Mouse (Mus musculus) right cerebral cortex, postnatal 36 days (tissue): Measurements from ENCODE around the gene Drosha.
"Not testable (repeated sequence)": the region's sequence is repeated elsewhere in the genome, so short reads cannot be mapped to it uniquely, and the experiment has no call there.

Experiments used
- DNase-seq, 2 experiments: peaks; one replicate each; pipeline ENCODE4 v3.0.0; 2022; ENCODE audit warnings: low spot score in 2 of 2, mixed read lengths in 1 of 2

Drosha gene

GRCm38 (mm10) chr15:12824197-12824952, at the start of gene Drosha, which contains the start of gene 6030458C11Rik:
Drosha (plus strand) TSS chr15:12824815.
6030458C11Rik (minus strand) TSS chr15:12824649.
- peak; percentile 96 to 98 for DNase-seq

- no peak for DNase-seq
Observed at GRCm38 (mm10) chr15:12781296-12781695, 43.3 kb upstream of the Drosha start.

DNA sequence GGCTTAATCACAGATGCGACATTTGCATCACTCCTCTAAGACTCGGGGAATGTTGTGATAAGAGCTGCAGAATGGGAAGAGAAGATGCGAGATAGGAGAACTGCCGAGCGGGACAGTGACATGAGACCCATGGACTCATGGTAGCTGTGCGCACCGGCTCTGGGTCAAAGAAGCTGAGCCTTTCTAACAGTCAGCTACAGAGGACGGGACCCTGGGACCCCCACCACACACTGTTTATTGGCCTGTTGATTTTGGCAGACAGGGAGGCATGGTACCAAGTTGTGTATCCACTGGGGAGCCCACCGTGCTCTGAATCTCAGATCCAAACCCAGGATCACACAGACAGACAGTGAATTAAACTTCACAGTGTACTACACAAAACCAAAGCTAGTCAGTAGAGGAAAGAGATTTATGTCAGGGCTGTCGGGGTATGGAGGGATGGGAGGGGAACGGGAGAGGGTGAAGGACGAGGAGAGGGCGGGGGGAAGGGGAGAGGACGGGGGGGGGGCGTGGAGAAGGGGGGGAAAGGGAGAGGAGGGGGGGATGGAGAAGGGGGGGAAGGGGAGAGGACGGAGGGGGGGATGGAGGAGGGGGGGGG, 42.8 kb upstream of the Drosha start:
- no peak for DNase-seq

GRCm38 (mm10) chr15:12788536-12788935, 36.1 kb upstream of the Drosha start:
- no peak for DNase-seq

- no peak for DNase-seq
Observed at GRCm38 (mm10) chr15:12789406-12789867, 35.2 kb upstream of the Drosha start.

DNA sequence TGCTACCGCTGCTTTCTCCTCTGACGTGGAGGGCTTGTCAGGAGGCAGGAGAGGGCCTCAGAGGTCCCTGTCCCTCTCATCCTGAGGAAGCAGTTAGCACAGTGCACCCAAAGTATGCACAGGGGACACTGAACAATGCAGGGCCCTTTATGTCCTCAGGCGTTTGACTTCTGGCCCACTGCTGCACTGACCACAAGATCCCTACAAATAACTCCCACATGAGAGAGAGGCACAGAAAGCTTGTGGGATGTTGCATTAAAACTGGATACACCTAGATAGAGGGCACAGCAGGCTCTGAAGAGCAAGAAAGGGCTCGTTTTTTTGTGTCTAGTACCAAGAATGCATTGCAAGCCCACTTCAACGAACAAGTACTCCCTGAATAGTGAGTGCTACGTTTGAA, 30.3 kb upstream of the Drosha start:
- DNase-seq: no peak

DNA sequence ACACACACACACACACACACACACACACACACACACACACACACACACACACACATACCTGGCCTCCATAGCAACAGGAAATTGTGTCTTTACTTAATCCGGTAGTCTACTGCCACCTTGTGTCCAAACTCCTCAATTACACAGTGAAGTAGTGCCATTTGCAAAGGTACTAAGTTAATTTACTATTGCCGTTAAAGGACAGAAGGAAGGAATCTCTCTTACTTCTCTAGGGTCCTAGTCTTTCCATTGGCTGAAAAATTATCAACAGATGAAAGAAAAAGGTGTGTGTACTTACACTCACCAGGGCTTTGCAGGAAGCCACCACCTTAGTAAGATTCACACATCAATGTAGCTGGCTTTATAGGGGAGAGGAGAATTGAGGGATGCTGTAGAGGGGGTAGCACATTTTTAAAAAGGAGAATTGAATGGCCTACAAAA, 29.1 kb upstream of the Drosha start:
- peak; percentile 39 to 52 for DNase-seq

GRCm38 (mm10) chr15:12795909-12796470, 28.6 kb upstream of the Drosha start:
- DNase-seq: peak in 1 of 2 experiments; percentile 51

GRCm38 (mm10) chr15:12798043-12798442, 26.6 kb upstream of the Drosha start:
- no peak for DNase-seq

- DNase-seq: no peak
Observed at GRCm38 (mm10) chr15:12800405-12801141, 24.0 kb upstream of the Drosha start.

DNA sequence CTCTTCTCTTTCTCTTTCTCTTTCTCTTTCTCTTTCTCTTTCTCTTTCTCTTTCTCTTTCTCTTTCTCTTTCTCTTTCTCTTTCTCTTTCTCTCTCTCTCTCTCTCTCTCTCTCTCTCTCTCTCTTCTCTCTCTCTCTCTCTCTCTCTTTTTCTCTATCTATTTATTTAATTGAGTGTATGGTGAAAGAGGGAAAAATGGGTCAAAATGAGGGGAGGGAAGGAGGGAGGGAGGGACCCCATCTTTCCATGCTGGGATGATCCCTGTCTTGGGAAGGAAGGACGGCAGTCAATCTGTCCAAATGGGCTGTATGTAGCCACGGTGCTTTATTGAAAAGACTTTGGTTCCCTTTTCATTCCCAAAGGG, 23.5 kb upstream of the Drosha start:
- DNase-seq: not testable (repeated sequence)

DNA sequence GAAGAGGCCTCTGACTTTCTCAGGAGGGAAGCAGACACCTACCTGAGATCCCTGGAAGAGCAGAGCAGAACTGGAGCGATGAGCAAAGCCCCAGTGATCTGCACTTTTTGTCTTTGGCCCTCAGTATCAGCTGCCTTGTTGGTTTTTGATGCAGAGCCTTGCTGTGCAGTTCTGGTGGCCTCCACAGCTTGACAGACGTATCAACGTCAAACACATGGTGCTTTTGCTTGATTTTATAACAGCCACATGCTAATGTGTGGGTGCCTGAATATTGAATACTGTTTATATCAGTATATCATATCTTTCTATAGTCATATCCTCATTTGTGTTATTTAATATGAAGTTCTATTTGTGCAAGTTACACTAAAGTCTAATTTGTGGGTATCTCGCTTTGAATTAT, 19.5 kb upstream of the Drosha start:
- no peak for DNase-seq

- DNase-seq: no peak
Observed at GRCm38 (mm10) chr15:12807088-12807487, 17.5 kb upstream of the Drosha start.

GRCm38 (mm10) chr15:12809305-12809704, 15.3 kb upstream of the Drosha start:
- DNase-seq: no peak

- no peak for DNase-seq
Observed at GRCm38 (mm10) chr15:12812646-12813045, 12.0 kb upstream of the Drosha start.

GRCm38 (mm10) chr15:12817592-12817991, 7.0 kb upstream of the Drosha start:
- no peak for DNase-seq

DNA sequence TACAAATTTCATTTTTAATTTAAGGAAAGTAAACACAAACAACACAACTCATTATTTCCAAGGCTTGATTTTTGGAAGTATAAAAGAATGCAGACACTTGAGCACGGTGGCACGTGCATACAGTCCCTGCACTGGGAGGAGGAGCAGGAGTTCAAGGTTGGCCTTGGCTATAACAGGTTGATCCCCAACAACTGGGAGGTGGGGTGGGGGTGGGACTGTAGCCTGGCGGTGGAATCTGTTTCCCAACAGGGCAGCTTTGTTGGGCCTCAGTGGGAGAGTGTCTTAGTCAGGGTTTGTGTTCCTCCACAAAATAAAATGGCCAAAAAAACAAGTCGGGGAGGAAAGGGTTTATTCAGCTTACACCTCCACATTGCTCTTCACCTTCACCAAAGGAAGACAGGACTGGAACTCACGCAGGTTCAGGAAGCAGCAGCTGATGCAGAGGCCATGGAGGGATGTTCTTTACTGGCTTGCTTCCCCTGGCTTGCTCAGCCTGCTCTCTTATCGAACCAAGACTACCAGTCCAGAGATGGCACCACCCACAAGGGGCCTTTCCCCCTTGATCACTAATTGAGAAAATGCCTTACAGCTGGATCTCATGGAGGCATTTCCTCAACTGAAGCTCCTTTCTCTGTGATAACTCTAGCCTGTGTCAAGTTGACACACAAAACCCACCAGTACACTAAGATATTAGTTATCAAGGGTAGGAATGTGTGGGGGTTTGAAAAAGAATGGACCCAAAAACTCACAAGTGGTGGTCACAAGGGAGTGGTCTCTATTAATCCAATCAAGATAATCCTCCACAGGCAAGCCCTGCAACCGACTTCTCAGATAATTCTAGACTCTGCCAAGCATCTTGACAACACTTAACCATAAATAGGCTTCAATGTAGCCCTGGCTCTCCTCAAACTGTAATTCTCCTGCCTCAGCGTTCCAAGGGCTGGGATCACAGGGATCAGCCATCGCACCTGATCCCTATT, 1.9 kb upstream of the Drosha start:
- no peak for DNase-seq

DNA sequence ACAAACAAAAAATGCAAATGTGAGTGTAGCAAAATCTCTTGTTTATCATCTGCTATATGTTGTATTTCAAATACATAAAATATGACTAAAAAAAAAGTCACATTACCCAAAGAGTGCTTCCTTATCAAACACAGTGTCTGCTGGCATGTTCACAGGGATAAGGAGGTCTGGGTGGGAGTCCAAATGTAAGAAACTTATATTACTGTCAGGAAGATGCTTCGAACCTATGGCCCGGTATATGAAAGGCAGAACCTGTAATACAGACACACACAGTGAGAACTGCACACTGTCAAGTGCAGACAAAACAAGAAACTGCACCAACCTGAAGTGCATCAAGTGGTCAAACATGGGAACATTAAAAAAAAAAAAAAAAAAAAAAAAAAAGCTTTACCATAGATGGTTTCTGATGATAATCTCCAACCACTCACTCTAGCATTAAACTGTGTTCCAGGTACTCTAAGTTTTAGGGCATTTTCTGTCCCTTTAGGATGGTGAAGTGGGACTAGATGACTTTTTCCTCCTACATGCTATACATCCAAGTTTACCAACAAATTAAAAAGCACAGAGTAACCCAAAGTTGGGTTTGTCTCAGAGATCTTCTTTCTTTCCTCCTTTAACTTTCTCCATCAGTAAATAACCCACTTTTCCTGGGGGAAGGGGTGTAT, 1.0 kb upstream of the Drosha start:
- DNase-seq: no peak

GRCm38 (mm10) chr15:12824965-12825364, 350 bp downstream of the Drosha start:
- DNase-seq: peak in 1 of 2 experiments; percentile 18

DNA sequence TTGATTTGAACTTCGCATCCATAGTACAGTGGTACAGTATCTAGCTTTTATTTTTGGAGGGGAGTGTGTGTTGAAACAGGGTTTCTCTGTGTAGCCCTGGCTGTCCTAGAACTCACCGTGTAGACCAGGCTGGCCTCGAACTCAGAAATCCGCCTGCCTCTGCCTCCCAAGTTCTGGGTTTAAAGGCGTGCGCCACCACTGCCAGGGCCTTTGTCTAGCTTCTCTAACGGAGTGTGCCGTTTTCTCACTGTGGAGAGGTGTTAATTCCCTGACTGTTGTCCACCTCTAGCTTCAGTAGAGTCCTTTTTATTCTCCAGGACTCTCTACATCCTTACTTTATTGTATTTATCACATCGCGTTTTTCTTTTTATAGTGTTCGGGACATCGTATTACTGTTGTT, 793 bp downstream of the Drosha start:
- no peak for DNase-seq
